Mouse (Mus musculus): ENCODE measurements around the gene Chrna5. TPM values are rescaled to one million over a fixed set of nuclear protein-coding genes. Genes with fewer than 3 reads are reported as not detected.

Chrna5 gene
- total and polyA plus RNA-seq, 3 experiments: not detected

GRCm38 (mm10) chr9:54994381-54994780, 13.7 kb downstream of the Chrna5 start:
- in situ Hi-C loops (cut with MboI; ENCODE audit: low pct_ligation_motif_present, low pct_unique_long_range_greater_than_20kb, low sequenced_read_pairs) (no loop called here), dilution Hi-C loops (cut with MboI; ENCODE audit: extremely low pct_ligation_motif_present, extremely low pct_unique_long_range_greater_than_20kb, low sequenced_read_pairs) (no loop called here)
- no peaks in the 10 kb centered on the region for H3K27me3 ChIP-seq (replicated peaks)
- peaks cover 3 to 7% of the 10 kb centered on the region in 2 experiments; a peak in 2 of 4 replicates for H3K4me1 ChIP-seq (ENCODE audit: control insufficient read depth in 1 of 2, insufficient read depth in 2 of 2)
- H3K9ac ChIP-seq (ENCODE audit: insufficient read depth, low read depth): no peak overlapping the region
- H3K27ac ChIP-seq (ENCODE audit: insufficient read depth, low read depth): no peak overlapping the region
- H3K36me3 ChIP-seq (replicated peaks in 1 of 2; ENCODE audit: control insufficient read depth in 1 of 2, insufficient read depth in 1 of 2, low read length in 1 of 2): no peaks in the 10 kb centered on the region
- H3K9me3 ChIP-seq (replicated peaks; ENCODE audit: low read length): no peaks in the 10 kb centered on the region
- no peak for TF ChIP-seq SIN3A (IDR thresholded peaks at IDR 0.05; ENCODE audit: low read length)
- no peak for TF ChIP-seq RAD21 (IDR thresholded peaks at IDR 0.05; ENCODE audit: low read depth, low read length)
- TF ChIP-seq EP300 (IDR thresholded peaks at IDR 0.05; ENCODE audit: low read length): no peak
- no peak for TF ChIP-seq TBP (conservative IDR thresholded peaks at IDR 0.05; ENCODE audit: low read depth, low read length)
- no peak for TF ChIP-seq POLR2AphosphoS2 (IDR thresholded peaks at IDR 0.05; ENCODE audit: low read depth, low read length)
- TF ChIP-seq ZNF384 (IDR thresholded peaks at IDR 0.05; ENCODE audit: low read depth, low read length): no peak
- TF ChIP-seq NELFE (IDR thresholded peaks at IDR 0.05; ENCODE audit: low read depth, low read length): no peak
- no peak for TF ChIP-seq MYC (IDR thresholded peaks at IDR 0.05; ENCODE audit: low read depth, low read length)
- TF ChIP-seq MEF2A (IDR thresholded peaks at IDR 0.05; ENCODE audit: borderline replicate concordance, low read depth, low read length): no peak
- TF ChIP-seq JUN (IDR thresholded peaks at IDR 0.05; ENCODE audit: insufficient read depth, low read depth, low read length): no peak
- no peak for TF ChIP-seq GABPA (IDR thresholded peaks at IDR 0.05; ENCODE audit: insufficient replicate concordance, low read depth, low read length)
- no peak for TF ChIP-seq CTCF (conservative IDR thresholded peaks at IDR 0.05 in 1 of 2, IDR thresholded peaks at IDR 0.05 in 1 of 2; ENCODE audit: low read depth in 2 of 2, low read length in 2 of 2)
- no peak for TF ChIP-seq ELF1 (IDR thresholded peaks at IDR 0.05; ENCODE audit: low read depth, low read length)
- TF ChIP-seq ZMIZ1 (IDR thresholded peaks at IDR 0.05; ENCODE audit: low read depth, low read length): no peak
- no peak for TF ChIP-seq ETS1 (conservative IDR thresholded peaks at IDR 0.05; ENCODE audit: low read depth, low read length)
- TF ChIP-seq MAX (IDR thresholded peaks at IDR 0.05; ENCODE audit: low read length): no peak
- no peak for DNase-seq (ENCODE audit: extremely low read depth)
- H3K4me3 ChIP-seq (replicated peaks in 1 of 3; ENCODE audit: low read depth in 2 of 3, low read length in 2 of 3, poor library complexity in 1 of 3): no peak overlapping the region
- H3K79me2 ChIP-seq (replicated peaks; ENCODE audit: control insufficient read depth, extremely low read depth, insufficient read depth, poor library complexity, severe bottlenecking): no peaks in the 10 kb centered on the region
- H3K4me2 ChIP-seq (ENCODE audit: insufficient read depth, low read depth, poor library complexity, severe bottlenecking): no peak overlapping the region

GRCm38 (mm10) chr9:54995645-54996044, 15.0 kb downstream of the Chrna5 start:
- Histone ChIP-seq H3K9ac (ENCODE audit: insufficient read depth, low read depth) (no peak overlapping the region), H3K4me2 (ENCODE audit: insufficient read depth, low read depth, poor library complexity, severe bottlenecking) (no peak overlapping the region), H3K36me3 (replicated peaks in 1 of 2; ENCODE audit: control insufficient read depth in 1 of 2, insufficient read depth in 1 of 2, low read length in 1 of 2) (no peaks in the 10 kb centered on the region), H3K9me3 (replicated peaks; ENCODE audit: low read length) (no peaks in the 10 kb centered on the region), H3K27me3 (replicated peaks) (no peaks in the 10 kb centered on the region), H3K4me1 (ENCODE audit: control insufficient read depth in 1 of 2, insufficient read depth in 2 of 2) (peaks cover 2 to 5% of the 10 kb centered on the region in 2 experiments; a peak in 1 of 4 replicates), H3K27ac (ENCODE audit: insufficient read depth, low read depth) (no peak overlapping the region), H3K79me2 (replicated peaks; ENCODE audit: control insufficient read depth, extremely low read depth, insufficient read depth, poor library complexity, severe bottlenecking) (no peaks in the 10 kb centered on the region), H3K4me3 (replicated peaks in 1 of 3; ENCODE audit: low read depth in 2 of 3, low read length in 2 of 3, poor library complexity in 1 of 3) (no peak overlapping the region)
- in situ Hi-C loops (cut with MboI; ENCODE audit: low pct_ligation_motif_present, low pct_unique_long_range_greater_than_20kb, low sequenced_read_pairs) (no loop called here), dilution Hi-C loops (cut with MboI; ENCODE audit: extremely low pct_ligation_motif_present, extremely low pct_unique_long_range_greater_than_20kb, low sequenced_read_pairs) (no loop called here)
- DNase-seq (ENCODE audit: extremely low read depth): no peak
- TF ChIP-seq MXI1 (IDR thresholded peaks at IDR 0.05; ENCODE audit: low read depth, low read length) (no peak), MAX (IDR thresholded peaks at IDR 0.05; ENCODE audit: low read length) (no peak), CHD1 (IDR thresholded peaks at IDR 0.05; ENCODE audit: low read depth, low read length) (no peak), JUND (conservative IDR thresholded peaks at IDR 0.05; ENCODE audit: low read depth, low read length) (no peak), GABPA (IDR thresholded peaks at IDR 0.05; ENCODE audit: insufficient replicate concordance, low read depth, low read length) (no peak), RAD21 (IDR thresholded peaks at IDR 0.05; ENCODE audit: low read depth, low read length) (no peak), CHD2 (IDR thresholded peaks at IDR 0.05; ENCODE audit: low read length) (no peak), BHLHE40 (IDR thresholded peaks at IDR 0.05; ENCODE audit: low read depth, low read length) (no peak), ZNF384 (IDR thresholded peaks at IDR 0.05; ENCODE audit: low read depth, low read length) (no peak), HCFC1 (IDR thresholded peaks at IDR 0.05; ENCODE audit: low read depth, low read length) (no peak), PAX5 (IDR thresholded peaks at IDR 0.05; ENCODE audit: low read length) (no peak), MAFK (IDR thresholded peaks at IDR 0.05; ENCODE audit: insufficient replicate concordance, low read length) (no peak), USF2 (conservative IDR thresholded peaks at IDR 0.05; ENCODE audit: low read depth, low read length) (no peak), EP300 (IDR thresholded peaks at IDR 0.05; ENCODE audit: low read length) (no peak), POLR2AphosphoS2 (IDR thresholded peaks at IDR 0.05; ENCODE audit: low read depth, low read length) (no peak), MAZ (IDR thresholded peaks at IDR 0.05; ENCODE audit: low read depth, low read length) (no peak), SIN3A (IDR thresholded peaks at IDR 0.05; ENCODE audit: low read length) (no peak)
